ENCODE assay signal across 22 mouse cellular contexts in genomic region chr1:85934560-85934959, GRCm38 (mm10). TPM values are rescaled to one million over a fixed set of nuclear protein-coding genes. Genes with fewer than 3 reads are reported as not detected.
DNase-seq lines count a peak whose midpoint lies in the region; ATAC-seq and TF ChIP-seq lines count a peak whose summit lies in the region.
"Had no signal": no experiment of that assay in that cellular context is flagged by ENCODE, and none has a peak within 500 bp of the region (broad histone marks: within the 10 kb centered on the region; RNA-seq: fewer than 3 reads in every experiment).

No protein-coding gene starts in this region.

- TF ChIP-seq CTCF in kidney, adult 2 months (conservative IDR thresholded peaks at IDR 0.05; ENCODE audit: insufficient read depth, insufficient read length, low read depth, low read length) = no peak
- TF ChIP-seq CTCF in olfactory bulb, adult 2 months (IDR thresholded peaks at IDR 0.05; ENCODE audit: insufficient read depth, low read depth, low read length) = no peak

- ATAC-seq in kidney, embryonic 15.5 days (replicated peaks; ENCODE audit: low FRiP score) = no peak
- ATAC-seq in neural tube, embryonic 13.5 days (ENCODE audit: low read depth) = no peak
- ATAC-seq in neural tube, embryonic 15.5 days (ENCODE audit: low FRiP score) = no peak
- ATAC-seq: inflammation-experienced regulatory T-cells, adult 6 months had no signal

- 0 out of 2 replicates have a peak, but pooled peaks cover 8% of the 10 kb centered on the region for H3K27me3 ChIP-seq in heart, embryonic 10.5 days (ENCODE audit: insufficient read depth, poor library complexity, severe bottlenecking)
- H3K27me3 ChIP-seq in kidney, embryonic 15.5 days = no peaks in the 10 kb centered on the region
- H3K27me3 ChIP-seq in kidney, adult 2 months (replicated peaks; ENCODE audit: control insufficient read depth, insufficient read depth, low read length) = no peaks in the 10 kb centered on the region
- H3K27me3 ChIP-seq in neural tube, embryonic 13.5 days = 0 out of 2 replicates have a peak, but pooled peaks cover 6% of the 10 kb centered on the region
- H3K27me3 ChIP-seq in neural tube, embryonic 15.5 days (replicated peaks) = no peaks in the 10 kb centered on the region
- H3K27me3 ChIP-seq: embryonic facial prominence, embryonic 15.5 days; heart, embryonic 12.5 days; limb, embryonic 13.5 days; liver, embryonic 13.5 days had no signal

- H3K27ac ChIP-seq in heart, embryonic 10.5 days = 0 out of 2 replicates have a peak overlapping the region, but pooled peaks have one; percentile 7
- peak overlapping the region; percentile 90 for H3K27ac ChIP-seq in kidney, embryonic 15.5 days
- H3K27ac ChIP-seq in kidney, adult 2 months (ENCODE audit: insufficient read depth, low read depth, low read length) = no peak overlapping the region
- peak overlapping the region; percentile 69 for H3K27ac ChIP-seq in neural tube, embryonic 13.5 days (replicated peaks)
- H3K27ac ChIP-seq in neural tube, embryonic 15.5 days (replicated peaks) = no peak overlapping the region
- H3K27ac ChIP-seq in olfactory bulb, adult 2 months (ENCODE audit: insufficient read depth, low read depth, low read length) = peak overlapping the region; percentile 65
- H3K27ac ChIP-seq: embryonic facial prominence, embryonic 15.5 days; limb, embryonic 13.5 days had no signal

- no peak overlapping the region for H3K4me3 ChIP-seq in heart, embryonic 10.5 days
- H3K4me3 ChIP-seq in kidney, embryonic 15.5 days (replicated peaks) = no peak overlapping the region
- no peak overlapping the region for H3K4me3 ChIP-seq in kidney, adult 2 months (ENCODE audit: insufficient read depth, low read depth, low read length)
- no peak overlapping the region for H3K4me3 ChIP-seq in neural tube, embryonic 13.5 days
- H3K4me3 ChIP-seq in neural tube, embryonic 15.5 days (replicated peaks) = no peak overlapping the region
- H3K4me3 ChIP-seq in olfactory bulb, adult 2 months (ENCODE audit: insufficient read depth, low read depth, low read length) = no peak overlapping the region
- H3K4me3 ChIP-seq: embryonic facial prominence, embryonic 15.5 days; heart, embryonic 12.5 days; limb, embryonic 13.5 days; liver, embryonic 13.5 days had no signal

- H3K4me2 ChIP-seq in kidney, embryonic 15.5 days = no peak overlapping the region
- H3K4me2 ChIP-seq in neural tube, embryonic 13.5 days = no peak overlapping the region
- H3K4me2 ChIP-seq in neural tube, embryonic 15.5 days = no peak overlapping the region

- WGBS in heart, embryonic 10.5 days = 6% methylated on average over 7 of the region's 7 CpGs
- 13% methylated on average over 7 of the region's 7 CpGs for WGBS in kidney, embryonic 15.5 days
- 38% methylated on average over 7 of the region's 7 CpGs for WGBS in kidney, adult 2 months
- 3% methylated on average over 7 of the region's 7 CpGs for WGBS in neural tube, embryonic 13.5 days
- WGBS in neural tube, embryonic 15.5 days = 8% methylated on average over 7 of the region's 7 CpGs
- WGBS in olfactory bulb, adult 2 months = 40% methylated on average over 7 of the region's 7 CpGs

- H3K36me3 ChIP-seq in heart, embryonic 10.5 days = no peaks in the 10 kb centered on the region
- no peaks in the 10 kb centered on the region for H3K36me3 ChIP-seq in kidney, embryonic 15.5 days
- no peaks in the 10 kb centered on the region for H3K36me3 ChIP-seq in kidney, adult 2 months (ENCODE audit: control insufficient read depth, insufficient read depth, low read length)
- no peaks in the 10 kb centered on the region for H3K36me3 ChIP-seq in neural tube, embryonic 13.5 days
- H3K36me3 ChIP-seq in neural tube, embryonic 15.5 days = no peaks in the 10 kb centered on the region
- H3K36me3 ChIP-seq: embryonic facial prominence, embryonic 15.5 days; heart, embryonic 12.5 days; limb, embryonic 13.5 days; liver, embryonic 13.5 days had no signal

- no peak overlapping the region for H3K9ac ChIP-seq in kidney, embryonic 15.5 days
- H3K9ac ChIP-seq in neural tube, embryonic 13.5 days = no peak overlapping the region
- no peak overlapping the region for H3K9ac ChIP-seq in neural tube, embryonic 15.5 days (replicated peaks)
- H3K9ac ChIP-seq: embryonic facial prominence, embryonic 15.5 days; heart, embryonic 12.5 days; limb, embryonic 13.5 days; liver, embryonic 13.5 days; lung, embryonic 14.5 days had no signal

- H3K4me1 ChIP-seq in heart, embryonic 10.5 days = peaks cover 25% of the 10 kb centered on the region
- H3K4me1 ChIP-seq in kidney, embryonic 15.5 days = peaks cover 43% of the 10 kb centered on the region
- 0 out of 2 replicates have a peak, but pooled peaks cover 3% of the 10 kb centered on the region for H3K4me1 ChIP-seq in kidney, adult 2 months (ENCODE audit: control insufficient read depth, insufficient read depth, low read length)
- H3K4me1 ChIP-seq in neural tube, embryonic 13.5 days (replicated peaks) = peaks cover 36% of the 10 kb centered on the region
- H3K4me1 ChIP-seq in neural tube, embryonic 15.5 days = peaks cover 38% of the 10 kb centered on the region
- H3K4me1 ChIP-seq in olfactory bulb, adult 2 months (ENCODE audit: control insufficient read depth, insufficient read depth, low read length) = peaks cover 57% of the 10 kb centered on the region

- H3K9me3 ChIP-seq in heart, embryonic 10.5 days = no peaks in the 10 kb centered on the region
- no peaks in the 10 kb centered on the region for H3K9me3 ChIP-seq in kidney, embryonic 15.5 days (replicated peaks)
- H3K9me3 ChIP-seq in neural tube, embryonic 13.5 days = no peaks in the 10 kb centered on the region
- H3K9me3 ChIP-seq in neural tube, embryonic 15.5 days (replicated peaks) = no peaks in the 10 kb centered on the region
- H3K9me3 ChIP-seq: embryonic facial prominence, embryonic 15.5 days; heart, embryonic 12.5 days; limb, embryonic 13.5 days; liver, embryonic 13.5 days had no signal

- DNase-seq in heart, embryonic 10.5 days (ENCODE audit: low spot score) = peak; percentile 58
- no peak for DNase-seq in heart, postnatal 4 days
- DNase-seq in kidney, adult 2 months = no peak
- DNase-seq in thymus, postnatal 0 days (ENCODE audit: low spot score) = no peak
- DNase-seq: adrenal gland, postnatal 25 days; B cell, adult 2 months; cerebellum, adult 11 months; gastrocnemius, postnatal 36 days; heart, postnatal 14 days; kidney, postnatal 10 days; liver, embryonic 13.5 days; lung, embryonic 14.5 days; lung, postnatal 4 days; thymus, postnatal 36 days had no signal

- TF ChIP-seq POLR2A in kidney, adult 2 months (IDR thresholded peaks at IDR 0.05; ENCODE audit: low read depth, low read length) = no peak
- TF ChIP-seq POLR2A in olfactory bulb, adult 2 months (IDR thresholded peaks at IDR 0.05; ENCODE audit: insufficient read depth, low read depth, low read length) = no peak

RNA-seq across cellular contexts. Expression of gene 4933407L21Rik, which starts 6.3 kb away (rescaled TPM):
- polyA plus RNA-seq in heart, embryonic 10.5 days (2016; fragmentation: Nextera tagmentation; extraction: Ambion mirVana) = not detected in 2 replicates
- not detected for total RNA-seq in heart, postnatal 4 days (2021)
- 1.5 and 1.8 TPM in 2 replicates for polyA plus RNA-seq in kidney, embryonic 15.5 days (2015; fragmentation: Nextera tagmentation; extraction: Ambion mirVana)
- 0.06 and 0.12 TPM in 2 replicates for polyA plus RNA-seq in kidney, adult 2 months (2012; rRNA removed)
- polyA plus RNA-seq in neural tube, embryonic 13.5 days (2015; fragmentation: Nextera tagmentation; extraction: Ambion mirVana) = 2.7 and 3.5 TPM in 2 replicates
- polyA plus RNA-seq in neural tube, embryonic 15.5 days (2015; fragmentation: Nextera tagmentation; extraction: Ambion mirVana) = 6.7 and 6.8 TPM in 2 replicates
- polyA plus RNA-seq in olfactory bulb, adult 2 months (2012; ENCODE audit: insufficient read depth, insufficient read length, low replicate concordance, missing spikeins) = not detected in 2 replicates
- 2.6 and 3.1 TPM in 2 replicates for polyA plus RNA-seq in thymus, postnatal 0 days (2015; fragmentation: Nextera tagmentation; extraction: Ambion mirVana)
- total RNA-seq: gastrocnemius, postnatal 36 days; heart, postnatal 14 days had no signal
- polyA plus RNA-seq: heart, embryonic 12.5 days; liver, embryonic 13.5 days; lung, embryonic 14.5 days had no signal

RNA-seq across cellular contexts. Expression of gene Gpr55, which starts 26.2 kb away (rescaled TPM):
- 0.04 TPM in 1 of 2 replicates, not detected in the other for polyA plus RNA-seq in heart, embryonic 10.5 days (2016; fragmentation: Nextera tagmentation; extraction: Ambion mirVana)
- total RNA-seq in heart, postnatal 4 days (2021) = not detected
- 0.04 TPM in 1 of 2 replicates, not detected in the other for polyA plus RNA-seq in kidney, embryonic 15.5 days (2015; fragmentation: Nextera tagmentation; extraction: Ambion mirVana)
- 0.03 TPM in 1 of 2 replicates, not detected in the other for polyA plus RNA-seq in kidney, adult 2 months (2012; rRNA removed)
- polyA plus RNA-seq in neural tube, embryonic 13.5 days (2015; fragmentation: Nextera tagmentation; extraction: Ambion mirVana) = 0.12 TPM in 1 of 2 replicates, not detected in the other
- 0.10 and 0.19 TPM in 2 replicates for polyA plus RNA-seq in neural tube, embryonic 15.5 days (2015; fragmentation: Nextera tagmentation; extraction: Ambion mirVana)
- not detected in 2 replicates for polyA plus RNA-seq in olfactory bulb, adult 2 months (2012; ENCODE audit: insufficient read depth, insufficient read length, low replicate concordance, missing spikeins)
- 0.39 and 0.58 TPM in 2 replicates for polyA plus RNA-seq in thymus, postnatal 0 days (2015; fragmentation: Nextera tagmentation; extraction: Ambion mirVana)
- total RNA-seq: gastrocnemius, postnatal 36 days; heart, postnatal 14 days had no signal
- polyA plus RNA-seq: lung, embryonic 14.5 days had no signal

RNA-seq across cellular contexts. Expression of gene Itm2c, which starts 40.5 kb away (rescaled TPM):
- polyA plus RNA-seq in heart, embryonic 10.5 days (2016; fragmentation: Nextera tagmentation; extraction: Ambion mirVana) = 193 and 231 TPM in 2 replicates
- total RNA-seq in heart, postnatal 4 days (2021) = 10 to 100 TPM; 91.3 to 91.5 TPM
- 220 and 231 TPM in 2 replicates for polyA plus RNA-seq in kidney, embryonic 15.5 days (2015; fragmentation: Nextera tagmentation; extraction: Ambion mirVana)
- polyA plus RNA-seq in kidney, adult 2 months (2012; rRNA removed) = 166 and 198 TPM in 2 replicates
- polyA plus RNA-seq in neural tube, embryonic 13.5 days (2015; fragmentation: Nextera tagmentation; extraction: Ambion mirVana) = 148 and 155 TPM in 2 replicates
- 185 and 211 TPM in 2 replicates for polyA plus RNA-seq in neural tube, embryonic 15.5 days (2015; fragmentation: Nextera tagmentation; extraction: Ambion mirVana)
- polyA plus RNA-seq in olfactory bulb, adult 2 months (2012; ENCODE audit: insufficient read depth, insufficient read length, low replicate concordance, missing spikeins) = not detected in 2 replicates
- 178 and 184 TPM in 2 replicates for polyA plus RNA-seq in thymus, postnatal 0 days (2015; fragmentation: Nextera tagmentation; extraction: Ambion mirVana)

Comparison
In these comparisons a context has a peak if more than half of its experiments do, and no peak if none do; other contexts are left out.
1. H3K27ac ChIP-seq: peak in heart, embryonic 10.5 days (single experiment), kidney, embryonic 15.5 days (single experiment), neural tube, embryonic 13.5 days (single experiment) and olfactory bulb, adult 2 months (single experiment); none in kidney, adult 2 months (single experiment) and neural tube, embryonic 15.5 days (single experiment).